Mouse (Mus musculus) heart, embryonic 16.5 days (tissue): ENCODE measurements around the gene Kctd4. TPM values are rescaled to one million over a fixed set of nuclear protein-coding genes. Genes with fewer than 3 reads are reported as not detected.

Experiments
- ATAC-seq: fragments of 200-750 bp; cut with Nextera tagmentation; replicated peaks from 2 replicates; pipeline ENCODE4 v1.8.0; 2017; ENCODE audit warnings: moderate number of reproducible peaks; ENCODE audit not compliant: insufficient read depth, low FRiP score; ENCODE audit errors: extremely low read depth
- H3K27ac ChIP-seq: fragments of 300-500 bp; sonication (generic); 2 replicates; pipeline ENCODE4 v1.5.1; 2014; ENCODE audit warnings: mild to moderate bottlenecking, low read length, control low read depth, moderate library complexity
- H3K27me3 ChIP-seq: fragments of 300-500 bp; sonication (generic); 2 replicates; pipeline ENCODE4 v1.6.1; 2014; ENCODE audit warnings: low read length, mixed read lengths; ENCODE audit not compliant: control insufficient read depth, insufficient read depth
- H3K36me3 ChIP-seq: fragments of 300-500 bp; sonication (generic); 2 replicates; pipeline ENCODE4 v1.6.1; 2014; ENCODE audit not compliant: control insufficient read depth, insufficient read depth
- H3K4me1 ChIP-seq: fragments of 300-500 bp; sonication (generic); 2 replicates; pipeline ENCODE4 v1.6.1; 2014; ENCODE audit warnings: low read length, mixed read lengths; ENCODE audit not compliant: control insufficient read depth, insufficient read depth
- H3K4me2 ChIP-seq: fragments of 300-500 bp; sonication (generic); 2 replicates; pipeline ENCODE4 v1.6.1; 2014; ENCODE audit warnings: low read depth, mild to moderate bottlenecking, control low read depth, low read length
- H3K4me3 ChIP-seq: fragments of 300-500 bp; sonication (generic); 2 replicates; pipeline ENCODE4 v1.5.1; 2014; ENCODE audit warnings: mild to moderate bottlenecking, control low read depth, low read length
- H3K9ac ChIP-seq: fragments of 300-500 bp; sonication (generic); 2 replicates; pipeline ENCODE4 v1.6.1; 2014; ENCODE audit warnings: low read length, control low read depth
- H3K9me3 ChIP-seq: fragments of 300-500 bp; sonication (generic); replicated peaks from 2 replicates; pipeline ENCODE4 v1.6.1; 2016; ENCODE audit warnings: low read length; ENCODE audit not compliant: control insufficient read depth
- WGBS: fragments of 180-500 bp; shearing (Covaris S2); extraction: QIAGEN DNeasy Blood & Tissue Kit; methylation state at CpG from one replicate; pipeline ENCODE4 v1.1.7; 2014; 5-methylcytosine and 5-hydroxymethylcytosine counted together
- polyA plus RNA-seq: library from polyadenylated mRNA; unstranded; fragments of >200 nt; fragmentation: Nextera tagmentation; extraction: Ambion mirVana; gene quantifications from 2 replicates; pipeline ENCODE4 v1.2.1, GENCODE M21; 2015

Gene Kctd4
- polyA plus RNA-seq, 1 experiment from 2014 or later = 0.56 TPM

- WGBS = 91% methylated on average over 1 of the region's 1 CpGs
Measured at GRCm38 (mm10) chr14:75941500-75941899, 13.3 kb upstream of the Kctd4 start.

GRCm38 (mm10) chr14:75942365-75942764 is 12.4 kb upstream of the Kctd4 start:
- WGBS = 86% methylated on average over 3 of the region's 3 CpGs
- no peak overlapping the region for H3K4me2 ChIP-seq
- H3K4me1 ChIP-seq = no peaks in the 10 kb centered on the region
- H3K9ac ChIP-seq = no peak overlapping the region
- no peaks in the 10 kb centered on the region for H3K9me3 ChIP-seq
- no peaks in the 10 kb centered on the region for H3K36me3 ChIP-seq
- no peak for ATAC-seq
- H3K27ac ChIP-seq = no peak overlapping the region
- H3K27me3 ChIP-seq = no peaks in the 10 kb centered on the region
- no peak overlapping the region for H3K4me3 ChIP-seq

More at GRCm38 (mm10) chr14:75941500-75941899, 13.3 kb upstream of the Kctd4 start:
- Histone ChIP-seq H3K4me3 (no peak overlapping the region), H3K4me2 (no peak overlapping the region), H3K4me1 (no peaks in the 10 kb centered on the region), H3K27ac (no peak overlapping the region), H3K9ac (no peak overlapping the region), H3K27me3 (no peaks in the 10 kb centered on the region), H3K36me3 (no peaks in the 10 kb centered on the region), H3K9me3 (no peaks in the 10 kb centered on the region)
- ATAC-seq = no peak

- no peaks in the 10 kb centered on the region for H3K4me1 ChIP-seq
- no peak overlapping the region for H3K9ac ChIP-seq
- no peaks in the 10 kb centered on the region for H3K36me3 ChIP-seq
- no peak for ATAC-seq
- 54% methylated on average over 3 of the region's 3 CpGs for WGBS
- H3K9me3 ChIP-seq = no peaks in the 10 kb centered on the region
- no peak overlapping the region for H3K27ac ChIP-seq
- H3K4me3 ChIP-seq = no peak overlapping the region
- H3K27me3 ChIP-seq = no peaks in the 10 kb centered on the region
- H3K4me2 ChIP-seq = no peak overlapping the region
Measured at GRCm38 (mm10) chr14:75947674-75948073, 7.1 kb upstream of the Kctd4 start.

GRCm38 (mm10) chr14:75953011-75953410 is 1.8 kb upstream of the Kctd4 start:
- 66% methylated on average over 2 of the region's 2 CpGs for WGBS
- H3K27ac ChIP-seq = no peak overlapping the region
- H3K27me3 ChIP-seq = no peaks in the 10 kb centered on the region
- H3K4me2 ChIP-seq = no peak overlapping the region
- H3K4me3 ChIP-seq = no peak overlapping the region
- H3K9me3 ChIP-seq = no peaks in the 10 kb centered on the region
- ATAC-seq = no peak
- no peaks in the 10 kb centered on the region for H3K36me3 ChIP-seq
- H3K9ac ChIP-seq = no peak overlapping the region
- no peaks in the 10 kb centered on the region for H3K4me1 ChIP-seq

GRCm38 (mm10) chr14:75962250-75962649 is 7.4 kb downstream of the Kctd4 start:
- H3K4me2 ChIP-seq = no peak overlapping the region
- WGBS = 87% methylated on average over 9 of the region's 9 CpGs
- no peak overlapping the region for H3K9ac ChIP-seq

GRCm38 (mm10) chr14:75963215-75963614 is 8.4 kb downstream of the Kctd4 start:
- no peak overlapping the region for H3K9ac ChIP-seq
- H3K27me3 ChIP-seq = no peaks in the 10 kb centered on the region
- H3K36me3 ChIP-seq = no peaks in the 10 kb centered on the region
- 59% methylated on average over 5 of the region's 5 CpGs for WGBS
- H3K4me1 ChIP-seq = no peaks in the 10 kb centered on the region
- no peak overlapping the region for H3K4me3 ChIP-seq
- no peaks in the 10 kb centered on the region for H3K9me3 ChIP-seq
- H3K4me2 ChIP-seq = no peak overlapping the region
- H3K27ac ChIP-seq = no peak overlapping the region
- no peak for ATAC-seq

More at GRCm38 (mm10) chr14:75962250-75962649, 7.4 kb downstream of the Kctd4 start:
- H3K27me3 ChIP-seq = no peaks in the 10 kb centered on the region
- H3K36me3 ChIP-seq = no peaks in the 10 kb centered on the region
- H3K27ac ChIP-seq = no peak overlapping the region
- no peak overlapping the region for H3K4me3 ChIP-seq
- no peaks in the 10 kb centered on the region for H3K9me3 ChIP-seq
- no peak for ATAC-seq
- H3K4me1 ChIP-seq = no peaks in the 10 kb centered on the region

GRCm38 (mm10) chr14:75964000-75964399 is 9.2 kb downstream of the Kctd4 start:
- Histone ChIP-seq H3K4me1 (no peaks in the 10 kb centered on the region), H3K36me3 (no peaks in the 10 kb centered on the region), H3K9ac (no peak overlapping the region), H3K27ac (no peak overlapping the region), H3K4me3 (no peak overlapping the region), H3K27me3 (no peaks in the 10 kb centered on the region), H3K4me2 (no peak overlapping the region), H3K9me3 (no peaks in the 10 kb centered on the region)
- 76% methylated on average over 5 of the region's 5 CpGs for WGBS
- ATAC-seq = no peak

GRCm38 (mm10) chr14:75964433-75964832 is 9.6 kb downstream of the Kctd4 start:
- H3K27me3 ChIP-seq = no peaks in the 10 kb centered on the region
- H3K36me3 ChIP-seq = no peaks in the 10 kb centered on the region
- no peaks in the 10 kb centered on the region for H3K9me3 ChIP-seq
- 92% methylated on average over 1 of the region's 1 CpGs for WGBS
- ATAC-seq = no peak
- H3K9ac ChIP-seq = no peak overlapping the region
- H3K4me3 ChIP-seq = no peak overlapping the region
- H3K4me2 ChIP-seq = no peak overlapping the region
- H3K27ac ChIP-seq = no peak overlapping the region
- no peaks in the 10 kb centered on the region for H3K4me1 ChIP-seq

GRCm38 (mm10) chr14:75967291-75967690 is 12.5 kb downstream of the Kctd4 start:
- H3K4me1 ChIP-seq = no peaks in the 10 kb centered on the region
- H3K9ac ChIP-seq = no peak overlapping the region
- H3K36me3 ChIP-seq = no peaks in the 10 kb centered on the region
- H3K27me3 ChIP-seq = no peaks in the 10 kb centered on the region
- H3K4me3 ChIP-seq = no peak overlapping the region
- no peak overlapping the region for H3K4me2 ChIP-seq
- 53% methylated on average over 5 of the region's 5 CpGs for WGBS
- H3K9me3 ChIP-seq = no peaks in the 10 kb centered on the region
- no peak overlapping the region for H3K27ac ChIP-seq
- ATAC-seq = no peak

- Histone ChIP-seq H3K9ac (no peak overlapping the region), H3K36me3 (no peaks in the 10 kb centered on the region), H3K4me1 (no peaks in the 10 kb centered on the region), H3K9me3 (no peaks in the 10 kb centered on the region), H3K27ac (no peak overlapping the region), H3K4me2 (no peak overlapping the region), H3K27me3 (no peaks in the 10 kb centered on the region), H3K4me3 (no peak overlapping the region)
- WGBS = 37% methylated on average over 3 of the region's 3 CpGs
- no peak for ATAC-seq
Measured at GRCm38 (mm10) chr14:75976107-75976506, 21.3 kb downstream of the Kctd4 start.
